Mouse (Mus musculus): Measurements from ENCODE around the gene Ms4a15. TPM values are rescaled to one million over a fixed set of nuclear protein-coding genes. Genes with fewer than 3 reads are reported as not detected.

The Ms4a15 gene
- total and polyA plus RNA-seq, 3 experiments = 0.37 TPM; not detected in 2

DNA sequence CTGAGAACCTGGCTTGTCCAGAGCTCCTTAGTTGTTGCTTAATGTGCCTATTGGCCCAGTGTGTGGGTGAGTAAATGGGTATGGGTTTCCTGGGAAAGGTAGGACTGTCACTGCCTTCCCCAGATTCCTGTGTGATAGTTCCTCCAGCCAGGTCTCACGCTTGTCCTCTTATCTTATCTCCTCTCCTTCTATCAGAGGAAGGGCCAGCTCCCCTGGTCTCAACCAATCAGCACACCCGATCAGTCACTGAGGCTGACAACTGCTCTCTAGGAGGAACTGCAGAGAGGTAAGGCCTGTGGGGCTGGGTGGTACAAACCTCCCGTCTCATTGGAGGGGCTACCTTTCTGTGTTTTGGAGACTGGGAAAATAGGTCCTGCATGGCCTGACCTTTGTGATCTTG, 54.3 kb downstream of the Ms4a15 start:
- H3K4me3 ChIP-seq (replicated peaks in 1 of 3; ENCODE audit: low read depth in 2 of 3, low read length in 2 of 3, poor library complexity in 1 of 3) = no peak overlapping the region
- H3K27ac ChIP-seq (ENCODE audit: insufficient read depth, low read depth) = no peak overlapping the region
- H3K27me3 ChIP-seq (replicated peaks) = peaks cover 2% of the 10 kb centered on the region
- peaks cover 7% of the 10 kb centered on the region for H3K9me3 ChIP-seq (replicated peaks; ENCODE audit: low read length)
- TF ChIP-seq MXI1 (IDR thresholded peaks at IDR 0.05; ENCODE audit: low read depth, low read length) (no peak), MAX (IDR thresholded peaks at IDR 0.05; ENCODE audit: low read length) (no peak), UBTF (IDR thresholded peaks at IDR 0.05; ENCODE audit: low read depth, low read length) (no peak), ZC3H11A (IDR thresholded peaks at IDR 0.05; ENCODE audit: low read depth, low read length) (no peak), MEF2A (IDR thresholded peaks at IDR 0.05; ENCODE audit: borderline replicate concordance, low read depth, low read length) (no peak), ELF1 (IDR thresholded peaks at IDR 0.05; ENCODE audit: low read depth, low read length) (no peak), HCFC1 (IDR thresholded peaks at IDR 0.05; ENCODE audit: low read depth, low read length) (no peak)
- H3K9ac ChIP-seq (ENCODE audit: insufficient read depth, low read depth) = no peak overlapping the region
- H3K36me3 ChIP-seq (replicated peaks in 1 of 2; ENCODE audit: control insufficient read depth in 1 of 2, insufficient read depth in 1 of 2, low read length in 1 of 2) = peaks cover 35 to 40% of the 10 kb centered on the region in 2 experiments
- no peak overlapping the region for H3K4me2 ChIP-seq (ENCODE audit: insufficient read depth, low read depth, poor library complexity, severe bottlenecking)
- dilution Hi-C loops (cut with MboI; ENCODE audit: extremely low pct_ligation_motif_present, extremely low pct_unique_long_range_greater_than_20kb, low sequenced_read_pairs) (no loop called here), in situ Hi-C loops (cut with MboI; ENCODE audit: low pct_ligation_motif_present, low pct_unique_long_range_greater_than_20kb, low sequenced_read_pairs) (no loop called here)
- no peaks in the 10 kb centered on the region; the same call in 1 of the 2 replicates for H3K79me2 ChIP-seq (replicated peaks; ENCODE audit: control insufficient read depth, extremely low read depth, insufficient read depth, poor library complexity, severe bottlenecking)
- DNase-seq (ENCODE audit: extremely low read depth) = no peak
- H3K4me1 ChIP-seq (ENCODE audit: control insufficient read depth in 1 of 2, insufficient read depth in 2 of 2) = peaks cover 0 to 6% of the 10 kb centered on the region in 2 experiments; a peak in 2 of 4 replicates

DNA sequence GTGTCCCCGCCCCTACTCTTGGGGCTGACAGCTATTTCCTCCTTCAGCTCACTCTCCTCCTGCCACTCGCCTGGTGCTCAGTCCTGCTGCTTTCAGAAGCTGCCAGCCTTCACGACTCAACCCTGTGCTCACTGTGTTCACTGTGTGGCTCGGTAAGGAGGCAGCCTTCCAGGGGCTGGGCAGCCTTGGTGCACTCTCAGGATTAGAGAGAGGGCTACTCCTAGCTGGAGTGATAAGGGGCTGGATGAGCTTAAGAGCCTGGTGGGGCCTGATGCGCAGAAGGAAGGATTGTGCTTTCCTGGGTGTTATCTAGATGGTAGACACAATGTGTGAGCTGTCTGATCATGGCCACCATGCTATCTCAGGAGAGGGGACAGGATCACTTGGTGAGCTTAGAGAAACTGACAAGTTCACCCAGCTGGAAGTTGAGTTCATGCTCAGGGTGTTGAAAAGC, 55.9 kb downstream of the Ms4a15 start, which contains the start of gene Ptgdr2:
TSS of gene Ptgdr2 (plus strand) at position 51 of the 454 bp plus-strand sequence.
- H3K4me2 ChIP-seq (ENCODE audit: insufficient read depth, low read depth, poor library complexity, severe bottlenecking) = no peak within 1 kb of the TSS

DNA sequence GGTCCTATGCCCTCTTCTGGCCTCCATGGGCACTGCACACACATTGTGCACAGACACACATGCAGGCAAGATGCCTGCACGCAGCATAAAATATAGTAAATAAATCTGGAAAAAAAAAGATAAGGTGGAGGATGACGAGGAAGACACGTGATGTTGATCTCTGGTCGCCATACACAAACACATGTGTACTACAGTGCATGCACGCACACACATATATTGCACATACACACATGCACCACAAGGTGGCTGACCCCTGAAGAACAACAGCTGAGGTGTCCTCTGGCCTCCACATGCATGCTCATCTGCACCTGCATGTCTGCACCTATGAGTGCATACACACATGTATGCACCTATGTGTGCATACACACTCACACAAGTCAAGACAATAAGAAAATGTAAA, 57.0 kb downstream of the Ms4a15 start:
- no peak for DNase-seq (ENCODE audit: extremely low read depth)
- no peak for TF ChIP-seq RAD21 (IDR thresholded peaks at IDR 0.05; ENCODE audit: low read depth, low read length)
- no peak for TF ChIP-seq MAZ (IDR thresholded peaks at IDR 0.05; ENCODE audit: low read depth, low read length)
- TF ChIP-seq HCFC1 (IDR thresholded peaks at IDR 0.05; ENCODE audit: low read depth, low read length) = no peak
- TF ChIP-seq SMC3 (IDR thresholded peaks at IDR 0.05; ENCODE audit: low read depth, low read length) = peak; percentile 32
- TF ChIP-seq KAT2A (IDR thresholded peaks at IDR 0.05; ENCODE audit: insufficient replicate concordance, low read length) = no peak
- TF ChIP-seq CTCF (conservative IDR thresholded peaks at IDR 0.05 in 1 of 2, IDR thresholded peaks at IDR 0.05 in 1 of 2; ENCODE audit: low read depth in 2 of 2, low read length in 2 of 2) = peak; percentile 31 to 41; a peak in 3 of 4 replicates
- no peak for TF ChIP-seq RCOR1 (conservative IDR thresholded peaks at IDR 0.05; ENCODE audit: low read depth, low read length)
- TF ChIP-seq MAX (IDR thresholded peaks at IDR 0.05; ENCODE audit: low read length) = no peak
- TF ChIP-seq ELF1 (IDR thresholded peaks at IDR 0.05; ENCODE audit: low read depth, low read length) = no peak
- no peak for TF ChIP-seq MEF2A (IDR thresholded peaks at IDR 0.05; ENCODE audit: borderline replicate concordance, low read depth, low read length)
- TF ChIP-seq USF1 (IDR thresholded peaks at IDR 0.05; ENCODE audit: low read depth, low read length) = no peak
- TF ChIP-seq ZNF384 (IDR thresholded peaks at IDR 0.05; ENCODE audit: low read depth, low read length) = no peak
- Histone ChIP-seq H3K36me3 (replicated peaks in 1 of 2; ENCODE audit: control insufficient read depth in 1 of 2, insufficient read depth in 1 of 2, low read length in 1 of 2) (peaks cover 9 to 13% of the 10 kb centered on the region in 2 experiments), H3K4me1 (ENCODE audit: control insufficient read depth in 1 of 2, insufficient read depth in 2 of 2) (peaks cover 0 to 1% of the 10 kb centered on the region in 2 experiments; a peak in 1 of 4 replicates), H3K9ac (ENCODE audit: insufficient read depth, low read depth) (no peak overlapping the region), H3K27ac (ENCODE audit: insufficient read depth, low read depth) (no peak overlapping the region), H3K27me3 (replicated peaks) (peaks cover 2% of the 10 kb centered on the region), H3K4me3 (replicated peaks in 1 of 3; ENCODE audit: low read depth in 2 of 3, low read length in 2 of 3, poor library complexity in 1 of 3) (no peak overlapping the region), H3K79me2 (replicated peaks; ENCODE audit: control insufficient read depth, extremely low read depth, insufficient read depth, poor library complexity, severe bottlenecking) (no peaks in the 10 kb centered on the region), H3K4me2 (ENCODE audit: insufficient read depth, low read depth, poor library complexity, severe bottlenecking) (no peak overlapping the region), H3K9me3 (replicated peaks; ENCODE audit: low read length) (peaks cover 12% of the 10 kb centered on the region)
- dilution Hi-C loops (cut with MboI; ENCODE audit: extremely low pct_ligation_motif_present, extremely low pct_unique_long_range_greater_than_20kb, low sequenced_read_pairs) (no loop called here), in situ Hi-C loops (cut with MboI; ENCODE audit: low pct_ligation_motif_present, low pct_unique_long_range_greater_than_20kb, low sequenced_read_pairs) (no loop called here)

More for the DNA sequence above, 55.9 kb downstream of the Ms4a15 start, which contains the start of gene Ptgdr2:
- Histone ChIP-seq H3K4me3 (replicated peaks in 1 of 3; ENCODE audit: low read depth in 2 of 3, low read length in 2 of 3, poor library complexity in 1 of 3) (no peak within 1 kb of the TSS), H3K36me3 (replicated peaks in 1 of 2; ENCODE audit: control insufficient read depth in 1 of 2, insufficient read depth in 1 of 2, low read length in 1 of 2) (peaks cover 20 to 24% of the 10 kb centered on the region in 2 experiments), H3K4me1 (ENCODE audit: control insufficient read depth in 1 of 2, insufficient read depth in 2 of 2) (no peaks in the 10 kb centered on the region), H3K79me2 (replicated peaks; ENCODE audit: control insufficient read depth, extremely low read depth, insufficient read depth, poor library complexity, severe bottlenecking) (no peaks in the 10 kb centered on the region), H3K27ac (ENCODE audit: insufficient read depth, low read depth) (no peak within 1 kb of the TSS), H3K9ac (ENCODE audit: insufficient read depth, low read depth) (no peak within 1 kb of the TSS), H3K9me3 (replicated peaks; ENCODE audit: low read length) (peaks cover 7% of the 10 kb centered on the region), H3K27me3 (replicated peaks) (peaks cover 2% of the 10 kb centered on the region)
- TF ChIP-seq E2F4 (IDR thresholded peaks at IDR 0.05; ENCODE audit: insufficient replicate concordance, low read depth, low read length) (no peak), TBP (conservative IDR thresholded peaks at IDR 0.05; ENCODE audit: low read depth, low read length) (no peak), RCOR1 (conservative IDR thresholded peaks at IDR 0.05; ENCODE audit: low read depth, low read length) (no peak)
- DNase-seq (ENCODE audit: extremely low read depth) = no peak
- in situ Hi-C loops (cut with MboI; ENCODE audit: low pct_ligation_motif_present, low pct_unique_long_range_greater_than_20kb, low sequenced_read_pairs) = no loop called here
- dilution Hi-C loops (cut with MboI; ENCODE audit: extremely low pct_ligation_motif_present, extremely low pct_unique_long_range_greater_than_20kb, low sequenced_read_pairs) = no loop called here

All from CH12.LX (cell line).